Mouse (Mus musculus) bone marrow macrophage, adult 2 months (primary cell): ENCODE results near the gene Pqlc2.

Source experiments
- CTCF ChIP-seq: IDR thresholded peaks from 2 replicates; pipeline ENCODE4 v1.5.1; 2012; ENCODE audit warnings: low read depth, mild to moderate bottlenecking, low read length, moderate library complexity
- POLR2A ChIP-seq: IDR thresholded peaks from 2 replicates; pipeline ENCODE4 v1.6.1; 2012; ENCODE audit warnings: mild to moderate bottlenecking, low read depth, low read length, borderline replicate concordance

GRCm38 (mm10) chr4:139247966-139248365, 62.5 kb downstream of the Pqlc2 start:
- TF ChIP-seq CTCF (no peak), POLR2A (no peak)
